Mouse (Mus musculus) left cerebral cortex, adult 11 months (tissue): ENCODE measurements around the gene Xrcc6.
A peak's percentile ranks its signal among the peaks of the same experiment; 100 is the strongest.

Experiments used
- DNase-seq: peaks from one replicate; pipeline ENCODE4 v3.0.0; 2022; ENCODE audit warnings: low spot score

The Xrcc6 gene

GRCm38 (mm10) chr15:82086131-82086530 lies 98.5 kb downstream of the Xrcc6 start:
- DNase-seq = no peak

GRCm38 (mm10) chr15:82087266-82087665 lies 99.6 kb downstream of the Xrcc6 start:
- DNase-seq = peak; percentile 35
